Mouse (Mus musculus): Measurements from ENCODE around the gene Hcfc1r1. TPM values are rescaled to one million over a fixed set of nuclear protein-coding genes. Genes with fewer than 3 reads are reported as not detected.

The Hcfc1r1 gene
- total and polyA plus RNA-seq, 2 experiments from 2014 or later: 214 to 328 TPM

GRCm38 (mm10) chr17:23654410-23654809 lies 19.0 kb upstream of the Hcfc1r1 start:
- Histone ChIP-seq H3K27me3 (ENCODE audit: control insufficient read depth, insufficient read depth, low read length) (peaks cover 3% of the 10 kb centered on the region; the same call in 1 of the 2 replicates), H3K4me1 (ENCODE audit: control insufficient read depth, insufficient read depth) (no peaks in the 10 kb centered on the region), H3K36me3 (replicated peaks; ENCODE audit: control insufficient read depth, insufficient read depth, low read length) (no peaks in the 10 kb centered on the region), H3K4me3 (ENCODE audit: low read depth, low read length) (no peak overlapping the region), H3K9me3 (replicated peaks; ENCODE audit: control insufficient read depth, low read length) (no peaks in the 10 kb centered on the region), H3K27ac (ENCODE audit: low read depth) (no peak overlapping the region), H3K4me2 (ENCODE audit: low read depth, low read length) (no peak overlapping the region), H3K9ac (replicated peaks; ENCODE audit: low read depth, low read length) (no peak overlapping the region)
- DNase-seq (ENCODE audit: low spot score) (no peak), ATAC-seq (ENCODE audit: insufficient read depth, low read depth) (no peak)
- TF ChIP-seq EP300 (IDR thresholded peaks at IDR 0.05; ENCODE audit: low read depth) (no peak), CTCF (IDR thresholded peaks at IDR 0.05; ENCODE audit: low read depth) (no peak)
- 60% methylated on average over 2 of the region's 2 CpGs for WGBS

GRCm38 (mm10) chr17:23658450-23658849 lies 14.9 kb upstream of the Hcfc1r1 start:
- TF ChIP-seq EP300 (IDR thresholded peaks at IDR 0.05; ENCODE audit: low read depth) (no peak), CTCF (IDR thresholded peaks at IDR 0.05; ENCODE audit: low read depth) (no peak)
- no peak overlapping the region for H3K4me2 ChIP-seq (ENCODE audit: low read depth, low read length)
- peaks cover 37% of the 10 kb centered on the region for H3K27me3 ChIP-seq (ENCODE audit: control insufficient read depth, insufficient read depth, low read length)
- no peaks in the 10 kb centered on the region for H3K4me1 ChIP-seq (ENCODE audit: control insufficient read depth, insufficient read depth)
- WGBS: 68% methylated on average over 2 of the region's 3 CpGs
- H3K27ac ChIP-seq (ENCODE audit: low read depth): no peak overlapping the region
- no peak overlapping the region for H3K4me3 ChIP-seq (ENCODE audit: low read depth, low read length)
- DNase-seq (ENCODE audit: low spot score): no peak
- ATAC-seq (ENCODE audit: insufficient read depth, low read depth): no peak
- H3K36me3 ChIP-seq (replicated peaks; ENCODE audit: control insufficient read depth, insufficient read depth, low read length): no peaks in the 10 kb centered on the region
- H3K9me3 ChIP-seq (replicated peaks; ENCODE audit: control insufficient read depth, low read length): no peaks in the 10 kb centered on the region
- H3K9ac ChIP-seq (replicated peaks; ENCODE audit: low read depth, low read length): no peak overlapping the region

GRCm38 (mm10) chr17:23660117-23660875 lies 13.1 kb upstream of the Hcfc1r1 start, which contains the start of gene Bicdl2:
Gene Bicdl2 (plus strand): TSS chr17:23660506.
- Histone ChIP-seq H3K9me3 (replicated peaks; ENCODE audit: control insufficient read depth, low read length) (no peaks in the 10 kb centered on the region), H3K27ac (ENCODE audit: low read depth) (no peak within 1 kb of the TSS), H3K4me2 (ENCODE audit: low read depth, low read length) (peak within 1 kb of the TSS; percentile 30), H3K9ac (replicated peaks; ENCODE audit: low read depth, low read length) (no peak within 1 kb of the TSS), H3K4me1 (ENCODE audit: control insufficient read depth, insufficient read depth) (no peaks in the 10 kb centered on the region), H3K27me3 (ENCODE audit: control insufficient read depth, insufficient read depth, low read length) (peaks cover 37% of the 10 kb centered on the region), H3K36me3 (replicated peaks; ENCODE audit: control insufficient read depth, insufficient read depth, low read length) (no peaks in the 10 kb centered on the region), H3K4me3 (ENCODE audit: low read depth, low read length) (peak within 1 kb of the TSS; percentile 20)
- ATAC-seq (ENCODE audit: insufficient read depth, low read depth): no peak
- 6% methylated on average over 27 of the region's 27 CpGs for WGBS
- no peak for DNase-seq (ENCODE audit: low spot score)
- TF ChIP-seq CTCF (IDR thresholded peaks at IDR 0.05; ENCODE audit: low read depth) (peak; percentile 46), EP300 (IDR thresholded peaks at IDR 0.05; ENCODE audit: low read depth) (no peak)

GRCm38 (mm10) chr17:23660876-23661200 lies 12.6 kb upstream of the Hcfc1r1 start:
- no peak for DNase-seq (ENCODE audit: low spot score)
- Histone ChIP-seq H3K4me1 (ENCODE audit: control insufficient read depth, insufficient read depth) (no peaks in the 10 kb centered on the region), H3K9me3 (replicated peaks; ENCODE audit: control insufficient read depth, low read length) (no peaks in the 10 kb centered on the region), H3K9ac (replicated peaks; ENCODE audit: low read depth, low read length) (no peak overlapping the region), H3K4me2 (ENCODE audit: low read depth, low read length) (peak overlapping the region; percentile 30), H3K27ac (ENCODE audit: low read depth) (no peak overlapping the region), H3K4me3 (ENCODE audit: low read depth, low read length) (peak overlapping the region; percentile 20), H3K36me3 (replicated peaks; ENCODE audit: control insufficient read depth, insufficient read depth, low read length) (no peaks in the 10 kb centered on the region), H3K27me3 (ENCODE audit: control insufficient read depth, insufficient read depth, low read length) (peaks cover 37% of the 10 kb centered on the region)
- no peak for ATAC-seq (ENCODE audit: insufficient read depth, low read depth)
- 2% methylated on average over 14 of the region's 14 CpGs for WGBS
- TF ChIP-seq EP300 (IDR thresholded peaks at IDR 0.05; ENCODE audit: low read depth): no peak

GRCm38 (mm10) chr17:23661526-23661925 lies 11.9 kb upstream of the Hcfc1r1 start:
- H3K4me3 ChIP-seq (ENCODE audit: low read depth, low read length): no peak overlapping the region
- TF ChIP-seq EP300 (IDR thresholded peaks at IDR 0.05; ENCODE audit: low read depth): no peak
- peak; percentile 27; the same call in 1 of the 2 replicates for TF ChIP-seq CTCF (IDR thresholded peaks at IDR 0.05; ENCODE audit: low read depth)
- WGBS: 2% methylated on average over 9 of the region's 9 CpGs
- no peak overlapping the region for H3K27ac ChIP-seq (ENCODE audit: low read depth)
- no peak overlapping the region for H3K9ac ChIP-seq (replicated peaks; ENCODE audit: low read depth, low read length)
- DNase-seq (ENCODE audit: low spot score) (no peak), ATAC-seq (ENCODE audit: insufficient read depth, low read depth) (no peak)
- H3K36me3 ChIP-seq (replicated peaks; ENCODE audit: control insufficient read depth, insufficient read depth, low read length): peaks cover 7% of the 10 kb centered on the region; the same call in 1 of the 2 replicates
- H3K4me1 ChIP-seq (ENCODE audit: control insufficient read depth, insufficient read depth): no peaks in the 10 kb centered on the region
- no peaks in the 10 kb centered on the region for H3K9me3 ChIP-seq (replicated peaks; ENCODE audit: control insufficient read depth, low read length)
- H3K4me2 ChIP-seq (ENCODE audit: low read depth, low read length): no peak overlapping the region
- peaks cover 37% of the 10 kb centered on the region for H3K27me3 ChIP-seq (ENCODE audit: control insufficient read depth, insufficient read depth, low read length)
